Mouse (Mus musculus): ENCODE data around the gene Elmo2.

Elmo2 gene

GRCm38 (mm10) chr2:165321981-165322735 is 4.1 kb downstream of the Elmo2 start:
- DNase-seq = peak; percentile 56

GRCm38 (mm10) chr2:165321381-165321888 is 4.8 kb downstream of the Elmo2 start:
- DNase-seq = peak; percentile 83

GRCm38 (mm10) chr2:165320531-165321150 is 5.6 kb downstream of the Elmo2 start:
- peak; percentile 69 for DNase-seq

- no peak for DNase-seq
Measured at GRCm38 (mm10) chr2:165319503-165319902, 6.8 kb downstream of the Elmo2 start.

GRCm38 (mm10) chr2:165318941-165319340 is 7.3 kb downstream of the Elmo2 start:
- DNase-seq = peak; percentile 34

GRCm38 (mm10) chr2:165317621-165318263 is 8.5 kb downstream of the Elmo2 start:
- peak; percentile 22 for DNase-seq

GRCm38 (mm10) chr2:165316837-165317473 is 9.3 kb downstream of the Elmo2 start:
- peak; percentile 68 for DNase-seq

GRCm38 (mm10) chr2:165316204-165316603 is 10.1 kb downstream of the Elmo2 start:
- peak; percentile 32 for DNase-seq

- no peak for DNase-seq
Measured at GRCm38 (mm10) chr2:165314197-165314596, 12.1 kb downstream of the Elmo2 start.

- DNase-seq = peak; percentile 66
Measured at GRCm38 (mm10) chr2:165312381-165312780, 13.9 kb downstream of the Elmo2 start.

GRCm38 (mm10) chr2:165311577-165311976 is 14.7 kb downstream of the Elmo2 start:
- DNase-seq = peak; percentile 98

GRCm38 (mm10) chr2:165310818-165311425 is 15.4 kb downstream of the Elmo2 start:
- DNase-seq = peak; percentile 74

GRCm38 (mm10) chr2:165307801-165308200 is 18.5 kb downstream of the Elmo2 start:
- no peak for DNase-seq

GRCm38 (mm10) chr2:165305438-165305837 is 20.8 kb downstream of the Elmo2 start:
- no peak for DNase-seq

GRCm38 (mm10) chr2:165304819-165305218 is 21.5 kb downstream of the Elmo2 start:
- no peak for DNase-seq

- DNase-seq = peak; percentile 69
Measured at GRCm38 (mm10) chr2:165303354-165304012, 22.8 kb downstream of the Elmo2 start.

- DNase-seq = no peak
Measured at GRCm38 (mm10) chr2:165301409-165301808, 24.9 kb downstream of the Elmo2 start.

- no peak for DNase-seq
Measured at GRCm38 (mm10) chr2:165300885-165301284, 25.4 kb downstream of the Elmo2 start.

- peak; percentile 68 for DNase-seq
Measured at GRCm38 (mm10) chr2:165300424-165300823, 25.9 kb downstream of the Elmo2 start.

- DNase-seq = no peak
Measured at GRCm38 (mm10) chr2:165297429-165297828, 28.9 kb downstream of the Elmo2 start.

- DNase-seq = no peak
Measured at GRCm38 (mm10) chr2:165296571-165296970, 29.7 kb downstream of the Elmo2 start.
